Mouse (Mus musculus): ENCODE data around the gene Adgrb3. TPM values are rescaled to one million over a fixed set of nuclear protein-coding genes. Genes with fewer than 3 reads are reported as not detected.
A peak's percentile ranks its signal among the peaks of the same experiment; 100 is the strongest.

The Adgrb3 gene
- polyA plus RNA-seq, 1 experiment from 2014 or later = 14.8 TPM

- Histone ChIP-seq H3K27me3 (ENCODE audit: control insufficient read depth, insufficient read depth, low read length) (no peaks in the 10 kb centered on the region), H3K4me1 (replicated peaks; ENCODE audit: control insufficient read depth, insufficient read depth, low read length) (no peaks in the 10 kb centered on the region), H3K4me3 (ENCODE audit: low read depth, low read length) (no peak overlapping the region), H3K9me3 (ENCODE audit: control insufficient read depth, low read length) (no peaks in the 10 kb centered on the region), H3K36me3 (ENCODE audit: control insufficient read depth, insufficient read depth, low read length) (no peaks in the 10 kb centered on the region), H3K4me2 (replicated peaks; ENCODE audit: low read depth, low read length) (no peak overlapping the region), H3K27ac (ENCODE audit: low read depth, low read length) (no peak overlapping the region), H3K9ac (ENCODE audit: low read depth, low read length) (no peak overlapping the region)
- no peak for ATAC-seq (ENCODE audit: low FRiP score)
- 84% methylated on average over 11 of the region's 11 CpGs for WGBS
- DNase-seq (ENCODE audit: low spot score) = no peak
These were observed 714.0 kb downstream of the Adgrb3 start for GRCm38 (mm10) chr1:25115512-25115911.

- H3K4me2 ChIP-seq (replicated peaks; ENCODE audit: low read depth, low read length) = no peak overlapping the region
- no peak overlapping the region for H3K4me3 ChIP-seq (ENCODE audit: low read depth, low read length)
- no peaks in the 10 kb centered on the region for H3K36me3 ChIP-seq (ENCODE audit: control insufficient read depth, insufficient read depth, low read length)
- H3K9ac ChIP-seq (ENCODE audit: low read depth, low read length) = no peak overlapping the region
- ATAC-seq (ENCODE audit: low FRiP score) (peak; percentile 33; the same call in 1 of the 2 replicates), DNase-seq (ENCODE audit: low spot score) (peak; percentile 21)
- H3K27ac ChIP-seq (ENCODE audit: low read depth, low read length) = no peak overlapping the region
- no peaks in the 10 kb centered on the region for H3K4me1 ChIP-seq (replicated peaks; ENCODE audit: control insufficient read depth, insufficient read depth, low read length)
- H3K27me3 ChIP-seq (ENCODE audit: control insufficient read depth, insufficient read depth, low read length) = no peaks in the 10 kb centered on the region
- 66% methylated on average over 3 of the region's 3 CpGs for whole genome bisulfite sequencing
- H3K9me3 ChIP-seq (ENCODE audit: control insufficient read depth, low read length) = no peaks in the 10 kb centered on the region
These were observed 721.9 kb downstream of the Adgrb3 start for GRCm38 (mm10) chr1:25107500-25108101.

DNA sequence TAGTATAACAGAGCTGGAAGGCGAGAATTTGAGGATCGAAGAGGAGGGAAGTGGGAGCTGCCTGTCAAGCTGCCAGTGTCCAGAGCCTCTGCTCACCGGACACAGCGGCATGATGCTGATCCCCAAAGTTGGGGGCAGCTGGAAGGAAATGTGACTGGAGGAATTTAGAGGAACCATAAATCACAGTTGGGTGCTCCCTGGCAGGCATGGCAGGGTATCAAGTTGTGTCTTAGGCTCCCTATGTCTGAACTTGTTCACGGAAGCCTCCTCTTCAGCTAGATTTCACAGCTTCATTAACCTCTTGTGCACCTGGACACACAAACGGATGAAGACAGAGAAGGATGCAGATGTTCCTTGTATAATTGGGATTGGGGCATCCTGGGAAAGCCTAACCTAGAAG is 722.8 kb downstream of the Adgrb3 start:
- no peaks in the 10 kb centered on the region for H3K27me3 ChIP-seq (ENCODE audit: control insufficient read depth, insufficient read depth, low read length)
- DNase-seq (ENCODE audit: low spot score) = no peak
- ATAC-seq (ENCODE audit: low FRiP score) = no peak
- H3K9ac ChIP-seq (ENCODE audit: low read depth, low read length) = no peak overlapping the region
- no peak overlapping the region for H3K4me3 ChIP-seq (ENCODE audit: low read depth, low read length)
- no peak overlapping the region for H3K4me2 ChIP-seq (replicated peaks; ENCODE audit: low read depth, low read length)
- no peak overlapping the region for H3K27ac ChIP-seq (ENCODE audit: low read depth, low read length)
- 78% methylated on average over 6 of the region's 6 CpGs for WGBS
- no peaks in the 10 kb centered on the region for H3K4me1 ChIP-seq (replicated peaks; ENCODE audit: control insufficient read depth, insufficient read depth, low read length)
- no peaks in the 10 kb centered on the region for H3K9me3 ChIP-seq (ENCODE audit: control insufficient read depth, low read length)
- H3K36me3 ChIP-seq (ENCODE audit: control insufficient read depth, insufficient read depth, low read length) = no peaks in the 10 kb centered on the region

DNA sequence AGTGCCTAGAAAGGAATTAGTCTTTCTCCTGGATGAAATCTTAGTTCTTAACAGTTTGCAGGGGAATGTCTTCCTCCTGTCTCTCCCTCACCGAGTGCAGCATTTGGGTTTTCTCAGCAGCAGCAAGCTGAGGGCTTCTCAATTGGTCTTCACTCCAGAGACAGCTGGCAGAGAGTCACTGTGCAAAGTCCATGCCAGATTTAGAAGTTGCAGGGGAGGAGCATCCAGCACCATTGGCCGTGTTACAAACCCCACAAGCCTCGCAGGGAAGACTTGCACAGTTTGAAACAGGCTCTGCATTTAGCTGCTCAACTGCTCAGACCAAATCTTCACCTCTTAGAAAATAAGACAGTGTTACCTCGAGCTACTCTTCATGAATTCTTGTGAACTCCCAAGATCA is 724.1 kb downstream of the Adgrb3 start:
- WGBS = 77% methylated on average over 4 of the region's 4 CpGs
- no peak overlapping the region for H3K4me2 ChIP-seq (replicated peaks; ENCODE audit: low read depth, low read length)
- H3K36me3 ChIP-seq (ENCODE audit: control insufficient read depth, insufficient read depth, low read length) = no peaks in the 10 kb centered on the region
- H3K9me3 ChIP-seq (ENCODE audit: control insufficient read depth, low read length) = no peaks in the 10 kb centered on the region
- no peak overlapping the region for H3K9ac ChIP-seq (ENCODE audit: low read depth, low read length)
- H3K4me1 ChIP-seq (replicated peaks; ENCODE audit: control insufficient read depth, insufficient read depth, low read length) = no peaks in the 10 kb centered on the region
- no peak overlapping the region for H3K27ac ChIP-seq (ENCODE audit: low read depth, low read length)
- no peaks in the 10 kb centered on the region for H3K27me3 ChIP-seq (ENCODE audit: control insufficient read depth, insufficient read depth, low read length)
- DNase-seq (ENCODE audit: low spot score) (no peak), ATAC-seq (ENCODE audit: low FRiP score) (no peak)
- no peak overlapping the region for H3K4me3 ChIP-seq (ENCODE audit: low read depth, low read length)

DNA sequence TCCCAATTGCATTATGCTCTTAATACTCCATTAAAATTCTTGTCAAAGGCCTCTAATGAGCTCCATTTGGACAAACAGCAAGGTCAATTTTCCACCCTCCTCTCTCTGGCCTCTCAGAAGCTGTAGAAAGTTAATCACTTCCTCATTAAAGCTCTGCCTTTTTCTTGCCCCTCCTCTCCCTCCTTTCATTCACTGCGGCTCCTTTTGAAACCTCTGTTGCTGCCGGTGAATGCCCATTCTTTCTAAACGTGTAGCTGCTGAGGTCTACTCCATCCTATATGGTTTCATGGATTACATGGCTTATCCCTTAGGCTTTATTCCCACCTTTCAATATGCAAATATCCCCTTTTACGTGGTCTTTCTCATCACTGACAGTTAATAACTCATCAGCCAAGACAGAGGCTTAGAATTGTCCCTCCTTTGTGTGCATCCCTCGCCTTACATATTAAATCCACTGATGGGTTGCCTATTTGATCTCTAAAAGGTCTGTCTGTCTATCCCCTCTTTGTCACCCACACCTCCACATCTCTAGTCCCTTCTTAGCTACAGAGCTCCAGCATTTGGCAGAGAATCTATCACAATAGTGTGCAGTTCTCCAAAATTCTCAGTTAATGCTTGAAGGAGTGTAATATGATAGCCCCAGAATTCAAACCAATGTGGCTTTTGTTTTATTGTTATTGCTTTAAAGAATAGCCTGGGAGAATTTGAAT is 741.3 kb downstream of the Adgrb3 start:
- H3K9me3 ChIP-seq (ENCODE audit: control insufficient read depth, low read length) = no peaks in the 10 kb centered on the region
- no peak overlapping the region for H3K9ac ChIP-seq (ENCODE audit: low read depth, low read length)
- H3K4me1 ChIP-seq (replicated peaks; ENCODE audit: control insufficient read depth, insufficient read depth, low read length) = no peaks in the 10 kb centered on the region
- DNase-seq (ENCODE audit: low spot score) (no peak), ATAC-seq (ENCODE audit: low FRiP score) (peak; percentile 66)
- 19% methylated on average over 5 of the region's 5 CpGs for WGBS
- H3K27me3 ChIP-seq (ENCODE audit: control insufficient read depth, insufficient read depth, low read length) = no peaks in the 10 kb centered on the region
- H3K4me3 ChIP-seq (ENCODE audit: low read depth, low read length) = no peak overlapping the region
- no peak overlapping the region for H3K27ac ChIP-seq (ENCODE audit: low read depth, low read length)
- H3K36me3 ChIP-seq (ENCODE audit: control insufficient read depth, insufficient read depth, low read length) = no peaks in the 10 kb centered on the region
- no peak overlapping the region for H3K4me2 ChIP-seq (replicated peaks; ENCODE audit: low read depth, low read length)

- DNase-seq (ENCODE audit: low spot score) = peak; percentile 30
- ATAC-seq (ENCODE audit: low FRiP score) = no peak
These were observed 743.7 kb downstream of the Adgrb3 start for GRCm38 (mm10) chr1:25085616-25086372.

DNA sequence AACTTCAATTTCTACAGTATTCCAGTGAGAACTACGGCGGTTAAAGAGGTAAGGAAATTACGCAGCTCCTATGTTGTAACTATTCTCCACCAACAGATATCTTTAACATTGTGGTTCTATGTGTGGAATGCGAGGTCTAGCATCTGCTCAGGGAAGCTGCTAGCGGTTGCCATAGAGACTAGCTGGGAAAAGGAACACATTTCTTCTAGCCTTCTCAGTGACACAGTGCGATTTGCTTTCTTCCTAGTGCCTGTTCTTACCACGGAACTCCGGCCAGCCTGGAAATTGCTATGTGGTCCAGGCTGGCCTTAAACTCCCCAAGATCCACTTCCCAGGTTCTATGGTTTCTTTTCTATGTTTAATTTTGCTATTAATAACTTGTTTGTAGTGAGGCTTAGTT is 747.1 kb downstream of the Adgrb3 start:
- 69% methylated on average over 8 of the region's 8 CpGs for whole genome bisulfite sequencing
- Histone ChIP-seq H3K27me3 (ENCODE audit: control insufficient read depth, insufficient read depth, low read length) (no peaks in the 10 kb centered on the region), H3K4me1 (replicated peaks; ENCODE audit: control insufficient read depth, insufficient read depth, low read length) (no peaks in the 10 kb centered on the region), H3K4me3 (ENCODE audit: low read depth, low read length) (no peak overlapping the region), H3K27ac (ENCODE audit: low read depth, low read length) (no peak overlapping the region), H3K4me2 (replicated peaks; ENCODE audit: low read depth, low read length) (no peak overlapping the region), H3K9ac (ENCODE audit: low read depth, low read length) (no peak overlapping the region), H3K36me3 (ENCODE audit: control insufficient read depth, insufficient read depth, low read length) (no peaks in the 10 kb centered on the region), H3K9me3 (ENCODE audit: control insufficient read depth, low read length) (no peaks in the 10 kb centered on the region)
- no peak for DNase-seq (ENCODE audit: low spot score)
- ATAC-seq (ENCODE audit: low FRiP score) = no peak

More at GRCm38 (mm10) chr1:25085616-25086372, 743.7 kb downstream of the Adgrb3 start:
- H3K4me1 ChIP-seq (replicated peaks; ENCODE audit: control insufficient read depth, insufficient read depth, low read length) = no peaks in the 10 kb centered on the region
- H3K9ac ChIP-seq (ENCODE audit: low read depth, low read length) = no peak overlapping the region
- H3K27me3 ChIP-seq (ENCODE audit: control insufficient read depth, insufficient read depth, low read length) = no peaks in the 10 kb centered on the region
- no peaks in the 10 kb centered on the region for H3K36me3 ChIP-seq (ENCODE audit: control insufficient read depth, insufficient read depth, low read length)
- H3K4me3 ChIP-seq (ENCODE audit: low read depth, low read length) = no peak overlapping the region
- H3K27ac ChIP-seq (ENCODE audit: low read depth, low read length) = no peak overlapping the region
- no peak overlapping the region for H3K4me2 ChIP-seq (replicated peaks; ENCODE audit: low read depth, low read length)
- WGBS = 64% methylated on average over 14 of the region's 14 CpGs
- H3K9me3 ChIP-seq (ENCODE audit: control insufficient read depth, low read length) = no peaks in the 10 kb centered on the region

DNA sequence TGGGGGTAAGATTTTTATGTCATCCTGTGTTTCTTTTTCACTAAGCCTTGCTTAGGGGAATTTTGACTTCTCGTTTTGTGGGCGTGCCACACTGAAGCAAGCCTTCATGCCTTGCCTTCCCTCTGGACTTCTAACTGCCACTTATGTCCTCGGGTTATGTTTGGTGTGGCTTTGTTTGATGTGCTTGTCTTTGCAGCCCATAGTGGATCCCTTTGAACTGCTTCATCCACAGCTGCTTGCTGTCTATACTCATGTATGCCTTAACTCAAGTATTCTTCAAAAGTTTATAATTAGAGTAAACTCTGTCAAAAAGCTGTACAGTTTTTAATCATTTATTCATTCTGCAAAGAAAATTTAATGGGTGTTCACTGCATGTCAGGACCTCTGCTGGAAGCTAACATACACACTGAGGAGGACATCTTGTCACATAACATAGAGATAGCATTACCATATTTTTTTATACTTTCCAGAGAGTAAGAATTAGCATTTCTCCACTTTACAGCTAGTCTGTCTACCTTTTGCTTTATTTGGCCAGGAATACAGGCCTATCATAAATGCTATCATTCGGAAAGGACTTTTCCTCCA is 748.1 kb downstream of the Adgrb3 start:
- Histone ChIP-seq H3K9ac (ENCODE audit: low read depth, low read length) (no peak overlapping the region), H3K27ac (ENCODE audit: low read depth, low read length) (no peak overlapping the region), H3K36me3 (ENCODE audit: control insufficient read depth, insufficient read depth, low read length) (no peaks in the 10 kb centered on the region), H3K9me3 (ENCODE audit: control insufficient read depth, low read length) (no peaks in the 10 kb centered on the region), H3K27me3 (ENCODE audit: control insufficient read depth, insufficient read depth, low read length) (no peaks in the 10 kb centered on the region), H3K4me1 (replicated peaks; ENCODE audit: control insufficient read depth, insufficient read depth, low read length) (no peaks in the 10 kb centered on the region), H3K4me3 (ENCODE audit: low read depth, low read length) (no peak overlapping the region), H3K4me2 (replicated peaks; ENCODE audit: low read depth, low read length) (no peak overlapping the region)
- no peak for ATAC-seq (ENCODE audit: low FRiP score)
- no peak for DNase-seq (ENCODE audit: low spot score)
- 76% methylated on average over 4 of the region's 4 CpGs for WGBS

Data from hindbrain, embryonic 11.5 days (tissue).